Mouse (Mus musculus): Measurements from ENCODE around the gene Twist1.

GRCm38 (mm10) chr12:33967514-33967913, 10.0 kb downstream of the Twist1 start:
- TF ChIP-seq CTCF (IDR thresholded peaks at IDR 0.05; ENCODE audit: control insufficient read depth, insufficient read depth, low read length) (no peak), POLR2A (IDR thresholded peaks at IDR 0.05; ENCODE audit: borderline replicate concordance, control insufficient read depth, low read depth, low read length) (no peak)
